Mouse (Mus musculus) bone marrow macrophage, adult 2 months (primary cell): ENCODE results near the gene Cript. TPM values are rescaled to one million over a fixed set of nuclear protein-coding genes. Genes with fewer than 3 reads are reported as not detected.

Experiments used
- H3K27ac ChIP-seq: 2 replicates; pipeline ENCODE4 v1.5.1; 2012; ENCODE audit warnings: low read depth, low read length; ENCODE audit not compliant: insufficient read depth
- H3K4me1 ChIP-seq: 2 replicates; pipeline ENCODE4 v1.6.1; 2012; ENCODE audit warnings: low read length; ENCODE audit not compliant: control insufficient read depth, insufficient read depth
- H3K4me3 ChIP-seq: 2 replicates; pipeline ENCODE4 v1.5.1; 2012; ENCODE audit warnings: mild to moderate bottlenecking, low read length, moderate library complexity; ENCODE audit not compliant: insufficient read depth
- CTCF ChIP-seq: IDR thresholded peaks from 2 replicates; pipeline ENCODE4 v1.5.1; 2012; ENCODE audit warnings: low read depth, mild to moderate bottlenecking, low read length, moderate library complexity
- POLR2A ChIP-seq: IDR thresholded peaks from 2 replicates; pipeline ENCODE4 v1.6.1; 2012; ENCODE audit warnings: mild to moderate bottlenecking, low read depth, low read length, borderline replicate concordance
- polyA plus RNA-seq: library from polyadenylated mRNA; stranded (reverse); fragments of >200 nt; gene quantifications from 2 replicates; pipeline ENCODE4 v1.2.4, GENCODE M21; 2012; ENCODE audit not compliant: missing spikeins, insufficient read depth, insufficient read length

Gene Cript
- polyA plus RNA-seq, 1 experiment, result 60.7 TPM

DNA sequence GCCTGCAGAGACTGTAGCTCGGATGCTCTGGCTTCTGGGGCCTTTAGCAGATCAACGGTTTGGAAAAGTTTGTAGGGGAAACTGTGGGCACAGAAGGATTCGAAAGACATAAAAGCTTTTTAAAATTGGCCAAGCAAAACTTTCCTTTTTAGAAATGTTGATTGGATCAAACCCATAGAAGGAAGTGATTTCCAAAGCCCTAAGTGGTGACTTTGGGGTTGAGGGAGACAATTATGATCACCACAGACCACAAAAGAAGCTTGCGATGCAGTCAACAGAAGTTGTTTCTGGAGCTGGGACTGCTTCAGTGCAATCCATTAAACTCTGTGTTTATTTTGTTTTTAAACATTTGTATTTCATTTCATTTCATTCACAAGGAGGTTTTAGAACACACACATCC, 57.2 kb downstream of the Cript start:
- H3K4me1 ChIP-seq, result peaks cover 6% of the 10 kb centered on the region
- TF ChIP-seq CTCF (no peak), POLR2A (no peak)

DNA sequence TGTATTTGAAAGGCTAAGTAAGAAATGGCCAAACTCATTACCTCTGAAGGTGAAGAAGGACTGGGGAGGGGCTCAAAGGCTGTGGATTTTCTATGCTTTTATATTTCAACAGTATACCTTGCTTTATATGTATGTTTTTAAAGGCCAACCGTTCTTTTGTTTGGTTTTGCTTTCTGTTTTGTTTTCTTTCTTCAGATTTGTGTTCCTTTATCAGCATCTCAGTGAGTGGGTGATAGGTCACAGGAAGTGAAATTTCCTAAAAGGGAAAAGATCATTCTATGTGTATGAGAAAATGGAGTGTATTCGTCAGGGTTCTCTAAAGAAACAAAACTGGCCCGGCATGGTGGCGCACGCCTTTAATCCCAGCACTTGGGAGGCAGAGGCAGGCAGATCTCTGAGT, 58.3 kb downstream of the Cript start:
- Histone ChIP-seq H3K27ac (no peak overlapping the region), H3K4me1 (peaks cover 6% of the 10 kb centered on the region), H3K4me3 (no peak overlapping the region)
- TF ChIP-seq POLR2A (no peak), CTCF (no peak)

More for the DNA sequence above, 57.2 kb downstream of the Cript start:
- no peak overlapping the region for H3K27ac ChIP-seq
- no peak overlapping the region for H3K4me3 ChIP-seq

Other genes with a start within 250 kb of the Cript start
- gene Tmem247, start 108.2 kb upstream of the Cript start, polyA plus RNA-seq, result not detected in 2 replicates
- not detected in 2 replicates for gene Atp6v1e2, start 77.7 kb upstream of the Cript start, polyA plus RNA-seq
- 45.7 and 50.2 TPM in 2 replicates for gene Rhoq, start 62.5 kb upstream of the Cript start, polyA plus RNA-seq
- 9.6 and 12.6 TPM in 2 replicates for gene Pigf, start 144 bp upstream of the Cript start, polyA plus RNA-seq
- 19.6 and 20.4 TPM in 2 replicates for gene Socs5, start 82.1 kb downstream of the Cript start, polyA plus RNA-seq
- gene Mcfd2, start 240.4 kb downstream of the Cript start, polyA plus RNA-seq, result 74.4 and 84.8 TPM in 2 replicates